Mouse (Mus musculus): ENCODE measurements around the gene 2310046K23Rik. TPM values are rescaled to one million over a fixed set of nuclear protein-coding genes. Genes with fewer than 3 reads are reported as not detected.
"Not testable (repeated sequence)": the region's sequence is repeated elsewhere in the genome, so short reads cannot be mapped to it uniquely, and the experiment has no call there.

The 2310046K23Rik gene
- total RNA-seq (2021): not detected
- long read RNA-seq, experiment 1: 0 reads
- long read RNA-seq, experiment 2: 0 reads

GRCm38 (mm10) chr3:92534411-92534810 lies at the start of gene 2310046K23Rik:
2310046K23Rik (minus strand) TSS chr3:92534511.
- no peak for DNase-seq (ENCODE audit: low spot score in 2 of 2)

- DNase-seq (ENCODE audit: low spot score in 2 of 2): no peak
Observed at GRCm38 (mm10) chr3:92583164-92583826, 49.0 kb upstream of the 2310046K23Rik start.

GRCm38 (mm10) chr3:92579508-92579907 lies 45.2 kb upstream of the 2310046K23Rik start:
- no peak for DNase-seq (ENCODE audit: low spot score in 2 of 2)

GRCm38 (mm10) chr3:92578652-92579413 lies 44.5 kb upstream of the 2310046K23Rik start:
- no peak for DNase-seq (ENCODE audit: low spot score in 2 of 2)

- no peak for DNase-seq (ENCODE audit: low spot score in 2 of 2)
Observed at GRCm38 (mm10) chr3:92573449-92574041, 39.2 kb upstream of the 2310046K23Rik start, which contains the start of gene Ivl. Ivl (minus strand) TSS chr3:92573735.

GRCm38 (mm10) chr3:92572514-92573155 lies 38.3 kb upstream of the 2310046K23Rik start:
- no peak for DNase-seq (ENCODE audit: low spot score in 2 of 2)

GRCm38 (mm10) chr3:92568752-92569151 lies 34.4 kb upstream of the 2310046K23Rik start:
- DNase-seq (ENCODE audit: low spot score in 2 of 2): no peak

GRCm38 (mm10) chr3:92565418-92565817 lies 31.1 kb upstream of the 2310046K23Rik start:
- DNase-seq (ENCODE audit: low spot score in 2 of 2): no peak

GRCm38 (mm10) chr3:92512325-92512724 lies 22.0 kb downstream of the 2310046K23Rik start:
- no peak for DNase-seq (ENCODE audit: low spot score in 2 of 2)

- peak in 1 of 2 experiments; percentile 7 for DNase-seq (ENCODE audit: low spot score in 2 of 2)
Observed at GRCm38 (mm10) chr3:92510786-92511185, 23.5 kb downstream of the 2310046K23Rik start.

- no peak for DNase-seq (ENCODE audit: low spot score in 2 of 2)
Observed at GRCm38 (mm10) chr3:92508185-92508584, 26.1 kb downstream of the 2310046K23Rik start.

GRCm38 (mm10) chr3:92503528-92503927 lies 30.8 kb downstream of the 2310046K23Rik start:
- no peak for DNase-seq (ENCODE audit: low spot score in 2 of 2)

- DNase-seq (ENCODE audit: low spot score in 2 of 2): no peak
Observed at GRCm38 (mm10) chr3:92500393-92500792, 33.9 kb downstream of the 2310046K23Rik start, which contains the start of gene Sprr4. Sprr4 (minus strand) TSS chr3:92500493.

GRCm38 (mm10) chr3:92490262-92490661 lies 44.0 kb downstream of the 2310046K23Rik start:
- not testable (repeated sequence) for DNase-seq (ENCODE audit: low spot score in 2 of 2)

GRCm38 (mm10) chr3:92486307-92486706 lies 48.0 kb downstream of the 2310046K23Rik start:
- DNase-seq (ENCODE audit: low spot score in 2 of 2): no peak

- no peak for DNase-seq (ENCODE audit: low spot score in 2 of 2)
Observed at GRCm38 (mm10) chr3:92485863-92486262, 48.4 kb downstream of the 2310046K23Rik start, which contains the start of gene Sprr1a. Sprr1a (minus strand) TSS chr3:92485895.

Other genes with a start within 250 kb of the 2310046K23Rik start
- gene Sprr2a3, start 249.1 kb downstream of the 2310046K23Rik start, total RNA-seq (2021): not detected
- gene Sprr2b, start 217.9 kb downstream of the 2310046K23Rik start, total RNA-seq (2021): not detected
- gene Sprr2d, start 195.4 kb downstream of the 2310046K23Rik start, total RNA-seq (2021): not detected
- gene Sprr2e, start 182.4 kb downstream of the 2310046K23Rik start, total RNA-seq (2021): not detected
- gene Sprr2f, start 169.3 kb downstream of the 2310046K23Rik start, total RNA-seq (2021): not detected
- not detected for gene Sprr2h, start 148.8 kb downstream of the 2310046K23Rik start, total RNA-seq (2021)
- gene Sprr2i, start 126.5 kb downstream of the 2310046K23Rik start, total RNA-seq (2021): not detected
- not detected for gene Sprr2j-ps, start 116.4 kb downstream of the 2310046K23Rik start, total RNA-seq (2021)
- gene Gm9774, start 105.1 kb downstream of the 2310046K23Rik start, total RNA-seq (2021): 10 to 100 TPM in 1 of 2 experiments, 1 to 10 TPM in 1; 9.3 to 12.2 TPM
- not detected for gene Sprr2k, start 101.9 kb downstream of the 2310046K23Rik start, total RNA-seq (2021)
- not detected for gene Sprr1b, start 95.7 kb downstream of the 2310046K23Rik start, total RNA-seq (2021)
- gene Sprr3, start 75.8 kb downstream of the 2310046K23Rik start, total RNA-seq (2021): not detected
- under 1 TPM; 0.39 to 0.68 TPM for gene Sprr1a, start 48.6 kb downstream of the 2310046K23Rik start, total RNA-seq (2021)
- gene Sprr4, start 34.0 kb downstream of the 2310046K23Rik start, total RNA-seq (2021): not detected
- gene Ivl, start 39.2 kb upstream of the 2310046K23Rik start, total RNA-seq (2021): not detected
- not detected for gene Smcp, start 54.5 kb upstream of the 2310046K23Rik start, total RNA-seq (2021)
- gene 2210017I01Rik, start 73.0 kb upstream of the 2310046K23Rik start, total RNA-seq (2021): not detected
- not detected for gene Lce6a, start 87.1 kb upstream of the 2310046K23Rik start, total RNA-seq (2021)
- not detected for gene Lce1a1, start 113.8 kb upstream of the 2310046K23Rik start, total RNA-seq (2021)
- not detected for gene Lce1b, start 122.4 kb upstream of the 2310046K23Rik start, total RNA-seq (2021)
- not detected for gene Lce1a2, start 135.8 kb upstream of the 2310046K23Rik start, total RNA-seq (2021)
- not detected for gene Lce1c, start 144.7 kb upstream of the 2310046K23Rik start, total RNA-seq (2021)
- not detected for gene Lce1d, start 152.7 kb upstream of the 2310046K23Rik start, total RNA-seq (2021)
- not detected for gene Lce1e, start 174.6 kb upstream of the 2310046K23Rik start, total RNA-seq (2021)
- gene Lce1f, start 185.8 kb upstream of the 2310046K23Rik start, total RNA-seq (2021): not detected
- not detected for gene Gm38119, start 204.6 kb upstream of the 2310046K23Rik start, total RNA-seq (2021)
- not detected for gene Lce1g, start 217.8 kb upstream of the 2310046K23Rik start, total RNA-seq (2021)
- not detected for gene Lce1h, start 230.6 kb upstream of the 2310046K23Rik start, total RNA-seq (2021)
- not detected for gene Lce1i, start 244.4 kb upstream of the 2310046K23Rik start, total RNA-seq (2021)

Measured in adrenal gland, postnatal 4 days (tissue).